Mouse (Mus musculus) natural killer cell, adult 2 months (primary cell): ENCODE measurements at regions not wholly inside any gene's neighbourhood (a gene's known extent, or its start where the extent isn't known, plus 50 kb on each side); places are given as distances from the start of the nearest gene placed in this dataset.

Experiments used
- DNase-seq, 2 experiments: peaks; one replicate each; pipeline ENCODE4 v3.0.0; 2022; ENCODE audit warnings: low spot score in 2 of 2

- DNase-seq, result no peak
Measured at GRCm38 (mm10) chr13:41694749-41695419, 89.2 kb downstream of the Tmem170b start.

GRCm38 (mm10) chr13:41696767-41697445 is 91.2 kb downstream of the Tmem170b start:
- no peak for DNase-seq

- DNase-seq, result no peak
Measured at GRCm38 (mm10) chr13:41701345-41701744, 95.6 kb downstream of the Tmem170b start.

- DNase-seq, result no peak
Measured at GRCm38 (mm10) chr13:41701829-41702231, 96.1 kb downstream of the Tmem170b start.

GRCm38 (mm10) chr13:41703196-41703595 is 97.5 kb downstream of the Tmem170b start:
- DNase-seq, result no peak

- no peak for DNase-seq
Measured at GRCm38 (mm10) chr13:41703618-41704017, 97.9 kb downstream of the Tmem170b start.

- DNase-seq, result no peak
Measured at GRCm38 (mm10) chr13:41704806-41705205, 99.1 kb downstream of the Tmem170b start.

GRCm38 (mm10) chr13:41705636-41706035 is 99.9 kb downstream of the Tmem170b start:
- no peak for DNase-seq

- no peak for DNase-seq
Measured at GRCm38 (mm10) chr13:41707811-41708210, 102.1 kb downstream of the Tmem170b start.

- DNase-seq, result no peak
Measured at GRCm38 (mm10) chr13:41709071-41709470, 103.4 kb downstream of the Tmem170b start.

GRCm38 (mm10) chr13:41709475-41710227 is 103.9 kb downstream of the Tmem170b start:
- peak; percentile 13 to 65 for DNase-seq

- no peak for DNase-seq
Measured at GRCm38 (mm10) chr13:41712616-41713015, 106.9 kb downstream of the Tmem170b start.
